Mouse (Mus musculus): ENCODE data around the gene Grid1.

DNA sequence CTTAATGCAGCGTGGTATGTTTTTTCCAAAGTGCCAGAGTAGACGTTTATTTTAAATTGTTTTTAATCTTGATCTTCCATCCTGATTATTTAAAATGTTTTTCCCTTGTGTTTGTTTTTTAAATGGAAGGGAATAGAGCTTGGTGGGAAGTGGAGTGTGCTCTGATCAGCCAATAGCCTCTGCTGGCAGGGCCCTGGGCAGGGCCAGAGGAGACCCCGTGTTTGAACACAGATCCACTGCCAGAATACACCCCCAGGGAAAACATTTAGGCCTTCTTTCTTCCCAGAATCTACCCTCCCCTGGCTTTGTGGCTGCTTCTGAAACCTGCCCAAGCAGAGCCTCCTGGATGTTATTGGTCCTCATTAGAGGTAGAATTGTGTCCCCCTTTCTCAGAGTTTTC, 188.8 kb downstream of the Grid1 start:
- TF ChIP-seq POLR2A (IDR thresholded peaks at IDR 0.05; ENCODE audit: insufficient read length, low read depth) (no peak), MAX (IDR thresholded peaks at IDR 0.05; ENCODE audit: low read depth) (no peak), MYOG (IDR thresholded peaks at IDR 0.05; ENCODE audit: control insufficient read depth in 1 of 3, insufficient read depth in 1 of 3, insufficient read length in 2 of 3, low read depth in 2 of 3) (no peak), REST (IDR thresholded peaks at IDR 0.05; ENCODE audit: insufficient read depth, insufficient read length) (no peak), CEBPB (IDR thresholded peaks at IDR 0.05; ENCODE audit: insufficient read depth, poor library complexity, severe bottlenecking) (no peak), TCF12 (IDR thresholded peaks at IDR 0.05; ENCODE audit: insufficient read depth, poor library complexity, severe bottlenecking) (no peak), SRF (IDR thresholded peaks at IDR 0.05; ENCODE audit: control insufficient read depth, insufficient read length, low read depth) (no peak), TCF3 (IDR thresholded peaks at IDR 0.05; ENCODE audit: insufficient read length, low read depth) (no peak), POLR2AphosphoS2 (IDR thresholded peaks at IDR 0.05; ENCODE audit: insufficient read length, low read depth) (no peak), MYOD1 (IDR thresholded peaks at IDR 0.05; ENCODE audit: control insufficient read depth in 1 of 3, insufficient read length in 2 of 3, low read depth in 2 of 3) (no peak)

Measured in myocyte (in vitro differentiated cells).